Mouse (Mus musculus): ENCODE results near the gene Kng2. TPM values are rescaled to one million over a fixed set of nuclear protein-coding genes. Genes with fewer than 3 reads are reported as not detected.
"Not testable (repeated sequence)": the region's sequence is repeated elsewhere in the genome, so short reads cannot be mapped to it uniquely, and the experiment has no call there.

Gene Kng2
- polyA plus RNA-seq, 1 experiment from 2014 or later: not detected

DNA sequence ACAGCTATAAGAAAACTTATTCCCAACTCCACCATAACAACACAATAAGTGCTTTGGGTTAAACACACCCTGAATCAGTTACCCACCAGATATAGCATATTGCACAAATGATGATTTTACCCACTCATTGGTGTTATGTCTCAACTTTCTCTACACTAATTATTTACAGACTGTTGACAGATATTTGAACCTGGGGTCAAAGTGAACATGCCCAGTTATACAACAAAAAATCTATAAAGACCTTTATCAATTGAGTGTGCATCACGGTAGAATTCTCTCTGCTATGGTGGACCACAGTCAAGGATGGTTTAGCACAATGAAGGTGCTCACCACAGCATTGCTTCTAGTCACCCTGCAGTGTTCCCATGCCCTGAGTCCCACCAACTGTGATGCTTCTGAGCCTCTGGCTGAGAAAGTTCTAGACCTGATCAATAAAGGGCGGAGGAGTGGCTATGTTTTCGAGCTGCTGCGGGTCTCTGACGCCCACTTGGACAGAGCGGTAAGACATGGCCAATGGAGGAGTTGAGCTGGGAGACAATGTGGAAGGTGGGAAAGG is 78.4 kb downstream of the Kng2 start, which contains the start of gene Hrg:
Hrg (plus strand) TSS at position 233 of the 556 bp plus-strand sequence.
- WGBS: 94% methylated on average over 6 of the region's 6 CpGs
- no peak within 1 kb of the TSS for H3K4me3 ChIP-seq
- H3K9me3 ChIP-seq: no peaks in the 10 kb centered on the region
- no peaks in the 10 kb centered on the region for H3K36me3 ChIP-seq
- H3K4me1 ChIP-seq (replicated peaks): peaks cover 10% of the 10 kb centered on the region
- no peak for DNase-seq (ENCODE audit: low spot score)
- H3K27me3 ChIP-seq (ENCODE audit: insufficient read depth, poor library complexity, severe bottlenecking): no peaks in the 10 kb centered on the region
- no peak within 1 kb of the TSS for H3K27ac ChIP-seq

DNA sequence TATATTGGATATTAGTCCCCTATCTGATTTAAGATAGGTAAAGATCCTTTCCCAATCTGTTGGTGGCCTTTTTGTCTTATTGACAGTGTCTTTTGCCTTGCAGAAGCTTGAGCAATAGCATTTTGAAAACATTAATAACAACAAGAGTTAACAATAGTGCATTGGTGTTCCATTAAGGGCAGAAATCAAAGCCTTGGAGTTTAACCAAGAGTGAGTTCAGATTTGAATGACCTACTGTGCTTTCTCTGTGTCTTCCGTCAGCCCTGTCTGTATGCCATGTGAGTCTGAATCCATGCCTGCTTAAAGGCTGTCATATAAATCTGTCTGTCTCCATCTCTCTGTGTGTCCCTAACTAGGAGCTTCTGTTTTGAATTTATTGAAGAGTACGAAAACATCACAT is 81.9 kb downstream of the Kng2 start:
- WGBS: 77% methylated on average over 2 of the region's 2 CpGs
- Histone ChIP-seq H3K27me3 (ENCODE audit: insufficient read depth, poor library complexity, severe bottlenecking) (no peaks in the 10 kb centered on the region), H3K27ac (no peak overlapping the region), H3K4me3 (no peak overlapping the region), H3K9me3 (no peaks in the 10 kb centered on the region), H3K4me1 (replicated peaks) (no peaks in the 10 kb centered on the region), H3K36me3 (no peaks in the 10 kb centered on the region)
- DNase-seq (ENCODE audit: low spot score): no peak

DNA sequence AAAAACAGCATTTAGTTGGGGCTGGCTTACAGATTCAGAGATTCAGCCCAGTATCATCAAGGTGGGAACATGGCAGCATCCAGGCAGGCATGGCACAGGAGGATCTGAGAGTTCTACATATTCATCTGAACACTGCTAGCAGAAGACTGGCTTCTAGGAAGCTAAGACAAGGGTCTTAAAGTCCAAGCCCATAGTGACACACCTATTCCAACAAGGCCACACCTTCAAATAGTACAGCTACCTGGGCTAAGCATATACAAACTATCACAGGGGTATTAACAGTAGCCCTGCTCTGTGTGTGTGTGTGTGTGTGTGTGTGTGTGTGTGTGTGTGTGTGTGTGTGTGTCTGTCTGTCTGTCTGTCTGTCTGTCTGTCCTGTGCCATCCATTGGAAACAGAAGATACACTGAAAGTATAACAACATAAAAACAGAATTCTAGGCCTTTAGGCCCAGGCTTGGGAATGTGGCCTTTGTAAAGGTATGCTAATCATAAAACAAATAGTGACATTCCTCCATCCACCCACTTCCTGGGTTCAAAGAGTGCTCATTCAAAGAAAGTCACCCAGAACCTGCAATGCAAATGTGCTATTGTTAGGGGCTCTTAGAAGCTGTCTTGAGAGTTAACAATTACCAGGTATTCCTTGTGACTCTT is 87.3 kb downstream of the Kng2 start:
- not testable (repeated sequence) for H3K9me3 ChIP-seq; H3K27me3 ChIP-seq (ENCODE audit: insufficient read depth, poor library complexity, severe bottlenecking); H3K27ac ChIP-seq; DNase-seq (ENCODE audit: low spot score); H3K36me3 ChIP-seq; H3K4me3 ChIP-seq; H3K4me1 ChIP-seq (replicated peaks)

DNA sequence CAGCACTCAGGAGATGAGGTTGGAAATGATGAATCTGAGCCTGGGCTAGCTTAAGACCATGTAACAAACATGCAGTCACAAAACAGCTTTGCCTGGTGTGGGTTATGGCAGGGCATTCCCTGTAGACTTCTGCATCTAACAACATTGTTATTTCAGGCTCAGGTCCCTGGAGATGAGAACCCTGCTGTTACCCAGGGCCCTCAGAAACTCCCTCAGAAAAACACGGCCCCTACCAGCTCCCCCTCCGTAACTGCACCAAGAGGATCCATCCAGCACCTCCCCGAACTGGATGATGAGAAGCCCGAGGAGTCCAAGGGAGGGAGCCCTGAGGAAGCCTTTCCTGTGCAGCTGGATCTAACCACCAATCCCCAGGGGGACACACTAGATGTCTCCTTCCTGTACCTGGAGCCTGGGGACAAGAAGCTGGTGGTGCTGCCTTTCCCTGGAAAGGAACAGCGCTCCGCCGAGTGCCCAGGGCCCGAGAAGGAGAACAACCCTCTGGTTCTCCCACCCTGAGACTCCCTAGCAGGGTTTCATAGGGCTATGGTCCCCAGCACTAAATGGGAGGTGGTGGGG is 90.1 kb downstream of the Kng2 start:
- DNase-seq (ENCODE audit: low spot score): no peak
- no peaks in the 10 kb centered on the region for H3K27me3 ChIP-seq (ENCODE audit: insufficient read depth, poor library complexity, severe bottlenecking)
- H3K4me1 ChIP-seq (replicated peaks): no peaks in the 10 kb centered on the region
- H3K36me3 ChIP-seq: no peaks in the 10 kb centered on the region
- WGBS: 73% methylated on average over 8 of the region's 8 CpGs
- no peaks in the 10 kb centered on the region; the same call in 1 of the 2 replicates for H3K9me3 ChIP-seq
- no peak overlapping the region for H3K4me3 ChIP-seq
- H3K27ac ChIP-seq: no peak overlapping the region

DNA sequence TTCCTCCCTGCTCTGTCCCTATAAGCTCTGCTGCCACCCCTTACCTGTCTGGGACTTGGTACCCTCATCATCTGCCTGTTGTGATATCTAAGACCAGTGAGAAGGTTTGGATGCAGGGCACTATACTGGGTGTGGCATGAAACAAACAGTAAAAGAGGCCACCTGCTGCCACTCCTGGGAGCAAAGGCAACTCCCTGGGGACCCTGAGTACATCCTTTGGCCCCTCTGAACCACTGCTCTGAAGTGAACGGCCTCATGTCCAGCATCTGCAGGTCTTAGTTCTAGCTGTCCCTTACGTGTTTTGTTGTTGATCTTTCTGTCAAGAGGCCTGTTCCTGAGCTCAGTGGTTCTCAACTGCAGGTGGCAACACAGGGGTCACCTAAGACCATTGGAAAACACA is 90.7 kb downstream of the Kng2 start:
- DNase-seq (ENCODE audit: low spot score): no peak
- H3K9me3 ChIP-seq: no peaks in the 10 kb centered on the region; the same call in 1 of the 2 replicates
- H3K4me1 ChIP-seq (replicated peaks): no peaks in the 10 kb centered on the region
- no peaks in the 10 kb centered on the region for H3K27me3 ChIP-seq (ENCODE audit: insufficient read depth, poor library complexity, severe bottlenecking)
- 76% methylated on average over 2 of the region's 2 CpGs for WGBS
- no peak overlapping the region for H3K4me3 ChIP-seq
- H3K36me3 ChIP-seq: no peaks in the 10 kb centered on the region
- no peak overlapping the region for H3K27ac ChIP-seq

DNA sequence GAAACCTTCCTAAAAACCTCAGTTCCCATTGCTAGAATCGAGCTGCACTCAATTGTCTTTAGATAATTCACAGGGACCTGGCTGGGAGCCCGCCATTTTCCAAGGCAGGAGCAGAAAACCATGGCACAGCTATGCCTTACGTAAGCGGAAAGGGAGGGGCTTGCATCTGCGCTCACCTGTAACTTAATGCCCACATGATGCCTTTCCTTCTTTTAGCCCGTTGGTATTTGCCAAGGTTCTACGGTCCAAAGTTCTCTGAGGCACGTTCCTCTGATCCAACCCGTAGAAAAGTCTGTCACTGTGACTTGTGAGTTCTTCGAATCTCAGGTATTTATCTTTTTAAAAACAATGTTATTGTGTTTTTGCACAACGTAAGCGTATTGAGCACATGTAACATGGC is 91.7 kb downstream of the Kng2 start:
- no peaks in the 10 kb centered on the region for H3K27me3 ChIP-seq (ENCODE audit: insufficient read depth, poor library complexity, severe bottlenecking)
- no peak overlapping the region for H3K27ac ChIP-seq
- H3K9me3 ChIP-seq: no peaks in the 10 kb centered on the region; the same call in 1 of the 2 replicates
- no peaks in the 10 kb centered on the region for H3K36me3 ChIP-seq
- no peak overlapping the region for H3K4me3 ChIP-seq
- no peak for DNase-seq (ENCODE audit: low spot score)
- WGBS: 89% methylated on average over 12 of the region's 12 CpGs
- no peaks in the 10 kb centered on the region for H3K4me1 ChIP-seq (replicated peaks)

Other genes starting within 250 kb of the Kng2 start
- 0.84 TPM in 1 of 2 replicates, not detected in the other for gene Crygs, start 217.9 kb downstream of the Kng2 start, polyA plus RNA-seq (2016; fragmentation: Nextera tagmentation; extraction: Ambion mirVana)
- gene Tbccd1, start 171.8 kb downstream of the Kng2 start, polyA plus RNA-seq (2016; fragmentation: Nextera tagmentation; extraction: Ambion mirVana): 32.3 and 37.6 TPM in 2 replicates
- gene Dnajb11, start 171.6 kb downstream of the Kng2 start, polyA plus RNA-seq (2016; fragmentation: Nextera tagmentation; extraction: Ambion mirVana): 93.2 and 98.3 TPM in 2 replicates
- 0.31 TPM in 1 of 2 replicates, not detected in the other for gene Ahsg, start 138.2 kb downstream of the Kng2 start, polyA plus RNA-seq (2016; fragmentation: Nextera tagmentation; extraction: Ambion mirVana)
- gene Fetub, start 111.1 kb downstream of the Kng2 start, polyA plus RNA-seq (2016; fragmentation: Nextera tagmentation; extraction: Ambion mirVana): not detected in 2 replicates
- 0.15 TPM in 1 of 2 replicates, not detected in the other for gene Hrg, start 78.4 kb downstream of the Kng2 start, polyA plus RNA-seq (2016; fragmentation: Nextera tagmentation; extraction: Ambion mirVana)
- not detected in 2 replicates for gene Kng1, start 28.4 kb upstream of the Kng2 start, polyA plus RNA-seq (2016; fragmentation: Nextera tagmentation; extraction: Ambion mirVana)
- 133 and 157 TPM in 2 replicates for gene Eif4a2, start 78.0 kb upstream of the Kng2 start, polyA plus RNA-seq (2016; fragmentation: Nextera tagmentation; extraction: Ambion mirVana)
- gene Rfc4, start 98.3 kb upstream of the Kng2 start, polyA plus RNA-seq (2016; fragmentation: Nextera tagmentation; extraction: Ambion mirVana): 190 and 227 TPM in 2 replicates
- not detected in 2 replicates for gene Adipoq, start 117.1 kb upstream of the Kng2 start, polyA plus RNA-seq (2016; fragmentation: Nextera tagmentation; extraction: Ambion mirVana)
- 22.8 and 26.6 TPM in 2 replicates for gene St6gal1, start 195.3 kb upstream of the Kng2 start, polyA plus RNA-seq (2016; fragmentation: Nextera tagmentation; extraction: Ambion mirVana)